Mouse (Mus musculus) cerebellum, adult 8-10 months (tissue): ENCODE results near the gene Igdcc4.

Source experiments
- DNase-seq: peaks from one replicate; pipeline ENCODE4 v3.0.0; 2022

The Igdcc4 gene

GRCm38 (mm10) chr9:65161881-65162280 is 60.6 kb downstream of the Igdcc4 start:
- no peak for DNase-seq

- no peak for DNase-seq
These were observed 61.7 kb downstream of the Igdcc4 start for GRCm38 (mm10) chr9:65162711-65163639.

GRCm38 (mm10) chr9:65164870-65165269 is 63.6 kb downstream of the Igdcc4 start:
- no peak for DNase-seq

GRCm38 (mm10) chr9:65166386-65166785 is 65.1 kb downstream of the Igdcc4 start:
- no peak for DNase-seq

GRCm38 (mm10) chr9:65168534-65168933 is 67.2 kb downstream of the Igdcc4 start:
- no peak for DNase-seq

- DNase-seq, result no peak
These were observed 67.7 kb downstream of the Igdcc4 start for GRCm38 (mm10) chr9:65168952-65169351.

GRCm38 (mm10) chr9:65172654-65173053 is 71.4 kb downstream of the Igdcc4 start:
- no peak for DNase-seq

- DNase-seq, result no peak
These were observed 74.1 kb downstream of the Igdcc4 start for GRCm38 (mm10) chr9:65175234-65175938.

- DNase-seq, result no peak
These were observed 74.9 kb downstream of the Igdcc4 start for GRCm38 (mm10) chr9:65175939-65176871.

- no peak for DNase-seq
These were observed 76.2 kb downstream of the Igdcc4 start for GRCm38 (mm10) chr9:65177497-65177896.

GRCm38 (mm10) chr9:65177912-65178311 is 76.6 kb downstream of the Igdcc4 start:
- DNase-seq, result no peak

- DNase-seq, result no peak
These were observed 77.3 kb downstream of the Igdcc4 start for GRCm38 (mm10) chr9:65178336-65179213.

GRCm38 (mm10) chr9:65179817-65180624 is 78.7 kb downstream of the Igdcc4 start:
- DNase-seq, result no peak
